Mouse (Mus musculus) liver, postnatal 0 days (tissue): ENCODE measurements around the gene Uba7.

Experiments used
- CTCF ChIP-seq: sonication (generic); IDR thresholded peaks from 2 replicates; pipeline ENCODE4 v1.5.1; 2016; ENCODE audit warnings: antibody characterized with exemption, low read depth
- EP300 ChIP-seq: IDR thresholded peaks from 2 replicates; pipeline ENCODE4 v1.6.1; 2016; ENCODE audit warnings: antibody characterized with exemption, low read depth, mild to moderate bottlenecking

GRCm38 (mm10) chr9:107927749-107928148 lies 47.6 kb upstream of the Uba7 start:
- TF ChIP-seq CTCF (no peak), EP300 (no peak)
